Mouse (Mus musculus) monocyte, adult 5-6 weeks (primary cell): ENCODE results near the gene Map3k7. TPM values are rescaled to one million over a fixed set of nuclear protein-coding genes. Genes with fewer than 3 reads are reported as not detected.

Experiments used
- ATAC-seq: fragments of 153-309, 156-312 bp; replicated peaks from 2 replicates; pipeline ENCODE4 v1.8.0; 2017; ENCODE audit warnings: mild to moderate bottlenecking; ENCODE audit not compliant: low TSS enrichment, insufficient number of reproducible peaks, severe bottlenecking, poor library complexity, low FRiP score
- total RNA-seq: library from RNA; stranded (forward); fragments of 200-1000, 200-491, 200-594 nt; gene quantifications from 3 replicates; pipeline ENCODE4 v1.2.3, GENCODE M21; 2017

Gene Map3k7
- total RNA-seq, result 34.7 to 42.5 TPM (median 39.3 TPM) in 3 replicates

DNA sequence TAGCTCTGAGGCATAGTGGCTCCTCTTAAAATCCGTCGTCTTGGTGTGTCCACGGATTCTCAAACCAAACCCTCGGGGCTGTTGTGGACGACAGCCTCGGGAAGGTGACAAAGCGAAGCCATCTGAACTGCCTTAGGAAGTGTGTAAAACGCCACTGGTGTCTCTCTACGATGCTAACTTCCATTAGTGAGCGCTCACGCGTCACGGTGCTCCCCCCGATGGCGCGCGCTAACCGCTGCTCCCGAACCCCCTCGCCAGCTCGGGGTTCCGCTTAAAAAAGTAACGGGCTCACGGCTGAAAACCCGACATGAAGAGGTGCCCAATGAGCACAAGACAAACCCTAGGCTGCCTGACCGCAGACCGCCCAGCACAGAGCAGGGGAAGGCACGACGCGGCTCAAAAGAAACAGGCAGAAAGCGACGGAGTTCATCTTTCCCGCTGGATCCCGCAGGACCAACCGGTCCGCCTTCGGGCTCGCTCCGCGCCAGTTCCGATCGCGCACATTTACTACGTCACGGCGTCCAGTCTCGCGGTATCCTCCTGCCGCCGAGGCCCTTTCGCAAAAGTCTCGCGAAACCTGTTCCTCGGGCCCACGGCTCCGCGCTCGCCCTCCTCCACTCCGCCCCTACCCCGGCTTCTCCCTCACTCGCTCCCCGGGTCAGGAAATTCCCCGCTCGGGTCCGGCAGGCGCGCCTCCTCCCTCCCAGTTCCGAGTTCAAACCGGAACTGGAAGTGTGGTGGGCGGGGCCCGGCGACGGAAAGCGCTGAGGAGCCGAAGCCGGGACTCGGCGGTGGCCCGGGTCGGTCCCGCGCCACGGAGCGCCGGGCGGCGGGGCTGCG lies at the start of gene Map3k7:
Gene Map3k7, plus strand, starts transcription at position 744 of the 840 bp plus-strand sequence.
- ATAC-seq, result peak; percentile 94

- no peak for ATAC-seq
These were observed 48.8 kb upstream of the Map3k7 start for GRCm38 (mm10) chr4:31915114-31915513.

DNA sequence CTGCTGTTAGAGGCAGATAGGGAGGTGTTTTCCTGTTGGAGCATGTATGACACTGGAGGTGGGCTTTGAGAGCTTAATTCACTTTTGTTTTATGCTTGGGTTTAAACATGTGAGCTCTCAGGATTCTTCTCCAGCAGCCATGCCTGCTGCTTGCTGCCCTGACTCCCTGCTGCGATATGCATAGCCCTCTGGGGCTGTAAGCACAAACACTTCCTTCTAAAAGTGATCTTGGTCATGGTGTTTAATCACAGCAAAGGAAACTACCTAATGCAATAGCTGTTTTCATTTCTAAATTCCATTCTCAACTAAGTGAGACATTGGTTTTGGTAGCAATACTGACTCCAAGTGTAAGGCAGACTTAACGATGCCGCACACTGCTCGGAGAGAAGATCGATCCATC lies 45.2 kb upstream of the Map3k7 start:
- no peak for ATAC-seq

DNA sequence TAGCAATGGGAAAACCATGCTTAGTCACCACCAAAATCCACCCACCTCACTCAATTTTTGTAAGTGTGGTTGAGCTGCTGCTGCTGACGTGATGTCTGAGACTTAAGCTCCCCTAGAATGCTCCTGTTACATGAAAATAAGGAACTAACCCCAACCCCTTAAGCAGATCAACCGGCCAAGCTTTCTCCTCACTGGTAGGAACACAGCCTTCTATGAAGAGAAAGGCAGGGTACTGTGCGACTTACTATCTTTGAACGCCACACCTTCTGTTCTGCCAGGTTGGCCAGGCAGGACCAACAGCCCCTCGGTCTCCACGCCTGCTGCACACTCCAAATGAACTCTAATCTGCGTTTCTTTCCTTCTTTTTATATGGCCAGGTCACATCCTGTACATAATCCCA lies 41.7 kb upstream of the Map3k7 start:
- no peak for ATAC-seq

- ATAC-seq, result no peak
These were observed 40.5 kb upstream of the Map3k7 start for GRCm38 (mm10) chr4:31923437-31923836.

- ATAC-seq, result no peak
These were observed 39.4 kb upstream of the Map3k7 start for GRCm38 (mm10) chr4:31924301-31925185.

GRCm38 (mm10) chr4:31933171-31933570 lies 30.7 kb upstream of the Map3k7 start:
- no peak for ATAC-seq

DNA sequence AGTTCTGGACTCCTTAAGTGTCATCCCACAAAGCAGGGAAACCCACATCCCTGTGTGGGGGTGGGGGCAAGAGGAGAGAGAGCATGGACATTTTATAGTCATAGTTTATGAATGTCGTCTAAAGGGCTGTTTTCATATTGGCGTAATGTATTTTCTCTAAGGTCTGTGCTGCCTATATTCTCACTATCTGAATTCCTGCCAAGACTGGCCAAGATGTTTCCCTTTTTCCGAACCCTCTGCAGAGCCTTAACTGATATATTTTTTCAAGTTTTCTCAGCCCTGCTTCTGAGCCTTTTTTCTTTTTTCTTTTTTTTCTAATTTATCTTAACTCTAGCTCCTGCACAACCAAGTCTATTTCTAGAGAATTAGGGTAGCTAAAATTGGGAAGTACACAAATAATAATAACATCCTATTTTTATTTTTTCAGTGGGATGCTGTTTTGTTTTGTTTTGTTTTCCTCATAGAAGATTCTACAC lies 28.0 kb upstream of the Map3k7 start:
- no peak for ATAC-seq

- no peak for ATAC-seq
These were observed 27.5 kb upstream of the Map3k7 start for GRCm38 (mm10) chr4:31936358-31936757.

GRCm38 (mm10) chr4:31936911-31937375 lies 27.0 kb upstream of the Map3k7 start:
- no peak for ATAC-seq

DNA sequence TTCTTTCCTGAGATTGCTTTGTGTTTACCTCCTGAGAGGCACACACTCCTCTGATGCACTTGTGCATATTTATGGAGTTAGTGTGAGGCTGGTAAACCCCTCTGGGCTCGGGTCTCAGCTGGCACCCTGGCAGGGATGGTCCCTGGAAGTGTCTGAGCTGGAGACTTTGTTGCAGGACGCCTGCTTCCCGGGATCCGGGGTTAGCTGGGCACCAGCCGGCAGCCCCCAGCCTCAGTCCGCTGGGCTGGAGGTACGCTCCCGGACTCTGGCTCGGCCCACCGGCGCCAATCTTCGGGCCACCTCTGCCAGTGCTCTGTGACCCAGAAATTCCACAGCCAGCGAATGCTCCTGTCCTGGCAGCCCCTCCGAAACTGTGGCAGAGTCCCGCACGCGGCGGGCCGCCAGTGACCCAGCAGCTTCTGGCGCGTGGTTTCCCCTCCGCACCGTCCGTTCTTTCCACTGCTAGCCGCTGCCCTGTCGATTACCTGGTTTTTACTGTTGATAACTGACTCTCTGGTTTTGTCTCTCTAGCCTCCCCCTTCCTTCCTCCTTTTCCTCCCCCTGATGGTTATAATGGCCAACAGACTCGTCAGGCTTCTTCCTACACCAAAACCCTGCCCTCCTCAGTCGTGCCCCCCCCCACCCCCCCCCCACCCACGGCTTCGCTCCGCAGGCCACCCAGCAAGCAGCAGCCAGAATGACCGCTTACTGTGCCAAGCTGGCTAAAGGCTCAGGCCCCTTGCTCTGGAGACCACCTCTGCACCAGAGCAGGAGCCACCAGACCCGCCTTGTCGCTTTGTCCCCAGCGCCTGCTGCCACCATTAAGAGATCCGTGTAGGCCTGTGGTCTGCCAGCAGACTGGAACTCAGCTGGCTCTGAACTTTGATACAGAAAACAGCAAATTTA lies 26.3 kb upstream of the Map3k7 start:
- ATAC-seq, result no peak

GRCm38 (mm10) chr4:31938416-31939106 lies 25.3 kb upstream of the Map3k7 start:
- ATAC-seq, result no peak

- ATAC-seq, result no peak
These were observed 22.3 kb upstream of the Map3k7 start for GRCm38 (mm10) chr4:31941616-31942015.

DNA sequence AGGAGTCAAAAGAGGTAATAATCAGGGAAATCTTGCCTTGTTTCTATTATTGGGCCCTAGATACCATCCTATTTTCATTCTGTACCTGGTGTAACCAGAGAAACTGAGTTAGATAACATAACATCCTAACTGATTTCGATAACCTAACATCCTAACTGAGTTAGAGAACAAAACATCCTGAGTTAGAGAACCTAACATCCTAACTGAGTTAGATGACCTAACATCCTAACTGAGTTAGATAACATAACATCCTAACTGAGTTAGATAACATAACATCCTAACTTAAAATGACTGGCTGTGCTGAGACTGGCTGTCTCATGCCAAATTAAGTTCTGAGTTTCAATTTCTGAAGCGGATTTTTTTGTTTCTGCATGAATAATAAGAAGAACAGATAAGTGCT lies 20.9 kb upstream of the Map3k7 start:
- no peak for ATAC-seq

DNA sequence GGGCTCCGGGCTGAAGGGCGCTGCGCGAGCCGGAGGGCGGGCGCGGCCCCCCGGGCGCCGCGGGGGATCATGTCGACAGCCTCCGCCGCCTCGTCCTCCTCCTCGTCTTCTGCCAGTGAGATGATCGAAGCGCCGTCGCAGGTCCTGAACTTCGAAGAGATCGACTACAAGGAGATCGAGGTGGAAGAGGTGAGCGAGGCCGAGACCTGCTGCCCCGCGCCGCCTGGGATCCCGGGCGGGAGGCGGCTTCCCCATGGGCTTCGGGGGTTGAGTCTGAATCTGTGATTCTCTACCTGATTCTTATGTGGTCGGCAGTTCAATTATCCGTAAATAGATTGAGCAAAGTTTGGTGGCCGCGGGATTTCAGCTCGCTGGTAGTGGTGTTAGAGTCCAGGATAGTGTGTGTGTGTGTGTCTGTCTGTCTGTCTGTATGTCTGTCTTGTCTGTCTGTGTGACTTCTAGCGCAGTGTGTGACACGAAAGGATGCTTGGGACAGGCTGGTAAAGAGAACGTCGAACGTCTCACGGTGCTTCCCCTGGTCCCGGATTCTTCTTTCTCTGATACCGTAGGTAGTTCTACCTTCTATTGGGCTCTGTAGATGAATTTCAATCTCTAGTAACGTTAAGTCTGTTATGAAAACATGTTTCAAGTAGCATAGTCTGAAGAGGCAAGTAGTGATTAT lies 438 bp downstream of the Map3k7 start:
- ATAC-seq, result no peak

GRCm38 (mm10) chr4:31965208-31965607 lies 1.3 kb downstream of the Map3k7 start:
- ATAC-seq, result no peak

DNA sequence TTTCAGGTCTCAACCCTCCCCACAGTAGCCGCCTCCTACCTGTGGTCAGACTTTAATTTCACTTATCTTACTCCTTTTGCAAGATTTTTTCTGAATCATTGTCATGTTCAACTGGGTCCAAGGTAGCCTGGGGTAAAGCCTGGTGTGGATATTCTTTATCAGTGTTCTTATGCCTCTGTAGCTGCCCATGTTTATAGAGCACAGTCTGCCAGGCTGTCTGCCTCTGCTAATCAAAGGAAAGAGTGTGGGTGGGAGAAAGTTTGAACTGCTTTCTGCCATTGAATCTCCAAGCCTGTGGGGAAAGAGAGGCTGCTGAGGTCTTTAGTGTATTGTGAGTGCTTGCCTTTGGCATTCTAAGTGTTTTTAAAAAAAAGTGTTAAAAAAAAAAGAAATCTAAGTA lies 7.5 kb downstream of the Map3k7 start:
- no peak for ATAC-seq
